Comparison of ENCODE assay signal across 9 mouse cellular contexts in the genomic region with DNA sequence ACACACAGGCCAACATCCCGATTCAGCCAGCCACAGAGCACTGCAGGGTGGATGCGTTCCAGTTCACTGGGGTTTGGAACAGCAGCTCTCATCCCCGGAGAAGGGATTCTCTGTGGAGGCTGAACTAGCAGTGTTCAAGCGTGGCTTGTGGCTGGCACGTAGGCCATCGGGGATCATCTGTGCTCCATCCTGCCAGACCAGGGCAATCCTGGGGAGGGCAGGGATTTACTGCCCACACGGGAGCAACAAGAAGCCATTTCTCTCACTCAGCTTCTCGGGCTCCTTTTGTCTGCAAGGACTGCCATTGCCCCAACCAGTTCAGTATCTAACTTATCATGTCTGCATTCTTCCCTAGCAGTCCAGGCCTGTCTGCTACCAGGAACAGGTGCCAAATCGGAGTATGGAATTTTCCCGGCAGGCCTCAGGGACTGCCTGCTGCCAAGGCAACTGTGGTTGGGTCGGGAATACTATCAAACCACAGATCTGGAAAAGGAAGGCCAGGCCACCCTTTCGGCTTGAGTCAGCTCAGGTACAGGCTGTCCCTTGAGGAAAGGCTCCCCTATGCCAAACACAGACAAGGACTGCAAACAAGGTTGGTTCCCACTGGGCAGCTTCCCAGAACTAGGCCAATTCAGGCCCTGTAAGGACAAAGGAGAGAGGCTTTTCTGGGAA.
DNase-seq lines count a peak whose midpoint lies in the region; ATAC-seq lines count a peak whose summit lies in the region.
"Had no signal": no experiment of that assay in that cellular context is flagged by ENCODE, and none has a peak within 500 bp of the region (broad histone marks: within the 10 kb centered on the region; RNA-seq: fewer than 3 reads in every experiment).

No protein-coding gene starts in this region.

- H3K4me3 ChIP-seq in limb, embryonic 15.5 days, result no peak overlapping the region
- H3K4me3 ChIP-seq: lung, embryonic 15.5 days had no signal

- ATAC-seq in frontal cortex, adult (ENCODE audit: low TSS enrichment), result peak; percentile 48
- ATAC-seq in limb, embryonic 15.5 days (ENCODE audit: insufficient number of reproducible peaks, low FRiP score, low TSS enrichment, low read depth), result peak; percentile 40; the same call in 1 of the 2 replicates

- no peaks in the 10 kb centered on the region for H3K36me3 ChIP-seq in limb, embryonic 15.5 days
- H3K36me3 ChIP-seq: lung, embryonic 15.5 days had no signal

- no peak overlapping the region for H3K4me2 ChIP-seq in limb, embryonic 15.5 days
- H3K4me2 ChIP-seq: lung, embryonic 15.5 days had no signal

- no peaks in the 10 kb centered on the region for H3K9me3 ChIP-seq in limb, embryonic 15.5 days
- H3K9me3 ChIP-seq: lung, embryonic 15.5 days had no signal

- peaks cover 23% of the 10 kb centered on the region for H3K4me1 ChIP-seq in limb, embryonic 15.5 days

- H3K27me3 ChIP-seq in limb, embryonic 15.5 days, result no peaks in the 10 kb centered on the region
- H3K27me3 ChIP-seq: lung, embryonic 15.5 days had no signal

- no peak for DNase-seq in frontal cortex, postnatal 25 days (ENCODE audit: low spot score in 2 of 2)
- peak; percentile 64 for DNase-seq in cerebellum, adult 9-10 months
- peak; percentile 75 to 77 for DNase-seq in heart, adult 18-20 months
- peak; percentile 24 for DNase-seq in kidney, adult 9 months
- DNase-seq in yolk sac, embryonic 10.5 days (ENCODE audit: low spot score), result no peak
- no peak for DNase-seq in B cell, adult 2 months

- peak overlapping the region; percentile 74 for H3K27ac ChIP-seq in limb, embryonic 15.5 days
- H3K27ac ChIP-seq: lung, embryonic 15.5 days had no signal

- no peak overlapping the region; the same call in 1 of the 2 replicates for H3K9ac ChIP-seq in limb, embryonic 15.5 days
- H3K9ac ChIP-seq: lung, embryonic 15.5 days had no signal

- WGBS in limb, embryonic 15.5 days, result 39% methylated on average over 12 of the region's 12 CpGs

Comparison
In these comparisons a context has a peak if more than half of its experiments do, and no peak if none do; other contexts are left out.
1. DNase-seq: peak in cerebellum, adult 9-10 months (single experiment), heart, adult 18-20 months (2 of 2) and kidney, adult 9 months (single experiment); none in frontal cortex, postnatal 25 days (0 of 2), yolk sac, embryonic 10.5 days (single experiment) and B cell, adult 2 months (0 of 2).